Mouse (Mus musculus): ENCODE results near the gene Aifm3.

The Aifm3 gene

DNA sequence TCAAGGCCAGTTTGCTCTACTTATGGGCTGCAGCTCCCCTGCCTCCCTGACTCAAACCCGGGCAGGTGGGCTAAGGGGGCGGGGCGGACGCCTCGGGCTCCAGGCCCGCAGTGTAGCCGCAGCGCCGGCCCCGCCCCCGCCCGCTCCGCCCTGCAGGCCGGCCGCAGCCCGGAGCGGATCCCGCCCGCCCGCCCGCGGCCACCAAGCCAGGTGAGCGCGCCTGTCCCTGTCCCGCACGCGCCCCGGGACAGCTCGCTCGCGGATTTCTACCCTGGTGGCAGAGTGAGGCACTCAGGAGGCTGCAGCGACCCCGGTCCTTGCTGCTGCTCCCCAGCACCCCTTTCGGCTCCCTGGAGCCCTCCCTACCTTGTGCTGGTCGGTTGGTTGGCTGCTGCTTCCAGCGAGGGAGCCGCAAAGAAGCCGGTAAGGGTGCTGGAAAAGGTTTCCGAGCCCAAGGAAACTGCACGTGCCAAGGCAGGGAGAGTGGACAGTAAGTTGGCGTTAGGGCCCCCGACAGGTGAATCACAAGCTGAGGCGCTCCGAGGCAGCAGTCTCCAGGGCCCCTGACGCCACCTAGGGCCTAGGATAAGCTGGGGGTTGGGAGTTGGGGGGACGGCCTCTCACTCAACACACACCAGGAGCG lies at the start of gene Aifm3:
TSS of gene Aifm3 (plus strand) at position 143 of the 643 bp plus-strand sequence.
- DNase-seq (ENCODE audit: low read depth, low spot score) = no peak

DNA sequence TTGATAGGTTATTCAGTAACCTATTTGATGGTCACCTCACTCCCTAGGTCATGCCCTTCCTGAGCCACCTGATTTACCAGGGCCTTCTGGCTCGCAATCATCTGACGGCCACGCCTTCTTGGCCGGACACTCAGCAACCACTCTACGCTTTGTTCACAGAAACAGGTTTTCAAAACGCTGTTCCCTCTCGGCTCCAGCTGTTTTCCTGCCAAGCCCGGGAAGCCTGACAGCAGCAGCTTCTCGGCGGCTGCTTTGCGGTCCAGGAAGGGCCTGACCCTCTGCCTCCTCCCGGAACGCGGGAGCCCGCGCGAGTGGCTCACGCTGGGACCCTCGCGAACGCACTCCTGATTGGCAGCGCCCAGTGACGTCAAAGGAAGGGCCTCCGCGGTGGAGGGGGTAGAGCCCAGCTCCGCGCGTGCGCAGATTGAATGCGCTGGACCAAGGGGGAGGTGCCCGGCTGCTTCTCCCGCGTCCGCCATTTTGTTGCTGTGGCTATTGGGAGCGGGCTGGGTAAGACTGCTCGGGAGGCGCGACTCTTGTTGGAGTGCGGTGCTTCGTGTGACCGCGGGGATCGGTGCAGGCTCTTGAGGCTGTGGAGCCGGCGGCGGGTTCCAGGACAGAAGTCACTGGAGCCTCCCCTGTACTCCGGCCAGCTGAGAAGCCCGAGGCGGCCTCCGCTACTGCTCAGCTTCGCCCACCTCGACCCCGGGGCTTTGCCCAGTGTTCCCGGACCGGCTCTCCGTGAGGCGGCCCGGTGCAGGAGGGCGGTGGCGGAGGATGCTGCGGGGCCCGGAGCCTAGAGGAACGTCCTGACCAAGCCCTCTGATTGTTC lies 37.7 kb upstream of the Aifm3 start, which contains the start of gene Crkl:
TSS of gene Crkl (plus strand) at position 447 of the 832 bp plus-strand sequence.
- peak; percentile 98 for DNase-seq (ENCODE audit: low read depth, low spot score)

DNA sequence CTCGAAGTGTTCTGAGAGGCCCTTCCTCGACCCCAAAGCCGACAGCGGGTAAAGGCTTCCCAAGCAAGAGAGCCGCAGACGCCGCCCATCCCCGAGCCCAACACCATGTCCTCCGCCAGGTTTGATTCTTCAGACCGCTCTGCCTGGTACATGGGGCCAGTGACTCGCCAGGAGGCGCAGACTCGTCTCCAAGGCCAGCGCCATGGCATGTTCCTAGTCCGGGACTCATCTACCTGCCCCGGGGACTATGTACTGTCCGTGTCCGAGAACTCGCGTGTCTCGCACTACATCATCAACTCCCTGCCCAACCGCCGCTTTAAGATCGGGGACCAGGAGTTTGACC lies 37.1 kb upstream of the Aifm3 start:
- DNase-seq (ENCODE audit: low read depth, low spot score) = no peak

DNA sequence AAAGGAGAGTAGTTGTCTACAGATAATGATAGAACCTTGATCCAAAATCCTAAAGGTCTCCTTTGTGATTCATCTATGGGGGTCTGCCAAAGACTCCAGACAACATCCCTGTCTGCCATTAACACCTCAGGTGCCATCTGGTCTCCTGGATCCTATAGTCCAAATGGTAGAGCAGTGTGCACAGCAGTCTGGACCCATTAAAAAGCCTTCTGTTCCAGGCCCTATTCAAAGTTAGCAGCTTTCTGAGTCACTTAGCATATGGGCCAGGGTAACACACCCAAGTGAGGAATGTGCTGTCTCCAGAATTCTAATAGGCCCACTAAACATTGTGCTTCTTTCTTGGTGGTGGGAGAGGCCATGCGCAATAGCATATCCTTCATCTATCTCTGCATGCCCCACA lies 32.5 kb upstream of the Aifm3 start:
- DNase-seq (ENCODE audit: low read depth, low spot score) = no peak

DNA sequence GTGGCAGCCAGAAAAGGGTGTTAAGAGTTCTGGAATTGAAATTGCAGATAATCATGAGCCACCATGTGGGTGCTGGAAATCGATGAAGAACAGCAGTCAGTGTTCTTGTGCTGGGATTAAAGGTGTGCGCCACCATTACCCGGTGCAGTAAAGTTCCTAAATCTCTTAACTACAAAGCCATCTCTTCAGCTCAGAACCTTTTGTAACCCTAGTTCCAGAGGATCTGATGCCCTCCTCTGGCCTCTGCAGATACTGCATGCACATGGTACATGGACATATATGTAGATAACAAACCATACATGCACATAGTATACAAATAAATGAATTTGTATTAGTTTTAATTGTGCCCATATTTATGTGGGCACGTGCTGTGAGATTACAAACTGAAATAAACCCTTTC lies 29.2 kb upstream of the Aifm3 start:
- DNase-seq (ENCODE audit: low read depth, low spot score) = no peak

DNA sequence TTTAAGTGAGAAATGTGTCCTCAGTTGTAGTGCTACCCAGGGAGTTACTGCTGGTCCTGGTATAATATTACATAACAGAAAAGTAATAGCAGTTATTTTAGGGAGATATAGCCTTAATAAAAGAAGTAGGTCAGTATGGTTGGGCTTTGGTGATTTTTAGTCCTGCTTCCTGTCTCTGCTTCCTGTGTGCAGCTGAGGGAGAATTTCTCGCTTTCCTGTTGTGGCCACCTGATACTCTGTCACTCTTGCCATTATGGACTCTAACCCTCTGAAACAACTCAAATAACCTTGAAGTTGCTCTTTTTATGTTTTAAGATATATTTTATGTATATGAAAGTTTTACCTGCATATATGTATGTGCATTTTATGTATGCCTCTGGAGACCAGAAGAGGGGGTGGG lies 27.8 kb upstream of the Aifm3 start:
- DNase-seq (ENCODE audit: low read depth, low spot score) = no peak

DNA sequence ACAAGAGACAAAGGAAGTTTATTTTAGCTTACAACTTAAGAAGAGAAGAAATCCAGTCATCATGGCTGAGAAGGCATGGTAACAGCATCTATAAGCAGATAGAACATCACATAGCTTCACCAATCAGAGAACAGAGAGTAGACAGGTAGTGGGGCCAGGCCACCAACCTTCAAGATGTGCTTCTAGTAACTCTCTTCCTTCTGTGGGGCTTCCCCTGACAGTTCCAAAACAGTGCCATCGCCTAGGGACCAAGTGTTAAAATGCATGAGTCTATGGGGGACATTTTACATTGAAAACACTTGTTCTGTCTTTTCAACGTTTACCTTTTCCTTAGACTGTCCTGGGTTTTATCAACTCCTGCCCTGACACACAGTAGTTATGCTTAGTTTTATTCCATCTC lies 26.2 kb upstream of the Aifm3 start:
- DNase-seq (ENCODE audit: low read depth, low spot score) = no peak

DNA sequence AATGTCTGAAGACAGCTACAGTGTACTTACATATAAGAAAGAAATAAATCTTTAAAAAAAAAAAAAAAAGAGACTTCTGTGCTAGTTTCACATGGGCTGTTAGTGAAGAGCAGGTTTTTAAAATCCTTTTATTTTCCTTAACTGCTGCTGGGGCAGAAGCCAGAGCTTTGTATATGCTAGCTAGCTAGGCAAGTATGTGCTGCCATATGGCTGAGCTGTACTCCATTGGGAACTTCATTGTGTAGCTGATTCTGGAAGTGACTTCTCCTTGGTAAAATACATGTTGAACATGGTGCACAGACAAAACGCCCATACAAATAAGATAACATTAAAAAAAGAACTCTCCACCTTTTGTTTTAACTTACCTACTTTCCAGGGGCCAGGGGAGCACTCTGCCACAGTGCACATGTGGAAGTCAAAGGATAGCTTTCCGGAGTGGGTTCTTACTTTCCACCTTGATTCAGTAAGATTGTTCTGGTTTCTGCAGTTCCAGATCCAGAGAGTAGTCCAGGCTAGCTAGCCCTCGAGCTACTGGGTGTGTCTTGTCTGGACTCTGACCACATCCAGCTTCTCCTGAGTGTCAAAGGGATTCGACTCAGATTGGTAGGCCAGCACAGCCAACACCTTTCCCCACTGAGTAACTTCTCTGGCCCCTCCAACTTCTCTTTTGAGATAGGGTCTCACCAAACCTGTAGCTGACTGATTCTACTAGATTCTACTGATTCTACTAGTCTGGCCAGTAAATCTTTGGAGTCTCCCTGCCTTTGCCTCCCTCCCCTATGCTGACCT lies 22.3 kb upstream of the Aifm3 start:
- no peak for DNase-seq (ENCODE audit: low read depth, low spot score)

DNA sequence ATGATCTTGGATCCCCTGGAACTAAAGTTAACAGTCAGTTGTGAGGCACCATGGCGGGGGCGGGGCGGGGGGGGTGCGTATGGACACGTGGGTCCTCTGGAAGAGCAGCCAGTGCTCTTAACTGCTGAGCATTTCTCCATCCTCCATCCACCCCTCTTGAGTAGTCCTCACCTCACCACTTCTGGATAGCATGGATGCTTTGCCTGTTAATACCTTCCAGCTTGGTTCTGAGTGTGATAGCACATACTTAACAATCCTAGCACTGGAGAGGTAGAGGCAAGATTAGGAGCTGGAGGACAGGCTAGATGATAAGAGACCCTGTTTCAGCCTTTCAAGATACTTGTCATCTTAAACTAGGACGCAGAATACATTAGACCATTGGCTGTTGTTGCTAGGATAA lies 16.9 kb upstream of the Aifm3 start:
- DNase-seq (ENCODE audit: low read depth, low spot score) = no peak

DNA sequence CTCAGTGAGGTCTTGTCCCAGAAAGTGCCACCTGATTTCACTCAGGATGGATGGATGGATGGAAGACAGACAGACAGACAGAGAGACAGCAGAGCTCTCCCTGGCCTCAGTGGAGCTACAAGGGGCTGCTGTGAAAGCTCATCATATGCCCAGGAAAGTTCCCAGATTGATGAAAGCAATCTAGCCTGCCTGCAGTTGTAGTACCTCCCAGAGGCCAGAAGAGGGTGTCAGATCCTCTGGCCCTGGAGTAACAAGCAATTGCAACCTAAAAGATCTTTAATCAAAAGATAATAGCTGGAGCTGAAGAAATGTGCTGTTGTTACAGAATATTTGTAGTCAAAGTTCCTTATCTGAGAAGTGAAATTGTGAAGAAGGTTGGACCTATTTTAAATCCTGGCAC lies 15.3 kb upstream of the Aifm3 start:
- no peak for DNase-seq (ENCODE audit: low read depth, low spot score)

DNA sequence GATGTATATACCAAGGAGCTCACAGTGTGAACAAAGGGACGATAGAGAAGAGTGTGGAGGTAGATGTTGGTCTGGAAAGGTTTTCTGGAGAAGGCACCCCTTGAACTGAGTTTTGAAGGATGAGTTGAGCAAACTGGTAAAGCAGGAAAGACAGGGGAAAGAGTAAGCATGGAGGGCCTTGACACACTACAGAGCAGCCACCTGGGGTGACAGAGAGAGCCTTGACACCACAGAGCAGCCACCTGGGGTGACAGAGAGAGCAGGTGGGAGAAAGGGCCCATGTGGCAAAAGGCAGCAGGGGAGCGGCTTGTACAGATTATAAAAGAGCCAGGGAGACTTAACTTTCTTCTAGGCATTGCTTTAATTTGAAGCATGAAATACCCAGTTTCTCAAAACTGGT lies 14.7 kb upstream of the Aifm3 start:
- DNase-seq (ENCODE audit: low read depth, low spot score) = no peak

DNA sequence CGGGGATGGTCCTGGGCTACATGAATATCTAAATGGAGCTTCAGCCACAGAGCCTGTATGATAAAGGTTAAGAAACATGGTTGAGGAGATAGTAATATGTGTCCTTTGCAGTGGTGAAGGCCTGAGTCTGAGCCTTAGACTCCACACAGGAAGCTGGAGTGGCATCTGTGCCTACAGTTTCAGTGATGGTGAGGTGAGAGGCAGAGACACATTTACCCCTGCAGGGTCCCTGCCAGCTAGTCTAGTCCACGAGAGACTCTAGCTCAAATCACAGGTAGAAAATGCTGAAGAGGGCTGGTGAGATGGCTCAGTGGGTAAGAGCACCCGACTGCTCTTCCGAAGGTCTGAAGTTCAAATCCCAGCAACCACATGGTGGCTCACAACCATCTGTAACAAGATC lies 14.1 kb upstream of the Aifm3 start:
- no peak for DNase-seq (ENCODE audit: low read depth, low spot score)

DNA sequence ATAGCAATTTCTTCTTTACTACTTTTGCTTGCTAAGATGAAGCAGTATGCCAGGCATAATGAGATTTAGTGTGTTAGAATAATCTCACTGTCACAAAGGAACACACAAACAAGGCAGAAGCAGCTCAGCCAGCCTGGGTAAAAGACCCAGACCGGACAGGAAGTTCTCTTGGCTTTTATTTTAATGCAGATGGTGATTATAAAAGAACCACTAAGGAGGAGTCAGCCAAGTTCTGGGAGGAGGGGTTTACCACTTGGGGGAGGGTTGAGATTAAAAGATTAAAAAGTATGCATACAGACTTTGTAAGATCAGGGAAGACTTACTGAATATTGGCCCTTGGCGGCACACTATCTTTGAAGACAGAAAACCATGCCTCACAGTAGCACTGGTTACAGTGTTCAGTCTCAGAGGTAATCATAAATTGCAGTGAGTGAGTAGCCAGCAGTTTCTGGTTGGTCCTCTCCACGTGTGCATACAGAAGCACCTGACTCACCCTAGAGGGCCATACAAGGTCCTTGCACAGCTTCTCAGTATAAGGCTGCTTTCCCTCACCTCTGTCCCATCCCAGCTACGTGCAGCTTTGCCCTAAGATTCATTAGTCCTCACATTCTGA lies 11.0 kb upstream of the Aifm3 start:
- no peak for DNase-seq (ENCODE audit: low read depth, low spot score)

DNA sequence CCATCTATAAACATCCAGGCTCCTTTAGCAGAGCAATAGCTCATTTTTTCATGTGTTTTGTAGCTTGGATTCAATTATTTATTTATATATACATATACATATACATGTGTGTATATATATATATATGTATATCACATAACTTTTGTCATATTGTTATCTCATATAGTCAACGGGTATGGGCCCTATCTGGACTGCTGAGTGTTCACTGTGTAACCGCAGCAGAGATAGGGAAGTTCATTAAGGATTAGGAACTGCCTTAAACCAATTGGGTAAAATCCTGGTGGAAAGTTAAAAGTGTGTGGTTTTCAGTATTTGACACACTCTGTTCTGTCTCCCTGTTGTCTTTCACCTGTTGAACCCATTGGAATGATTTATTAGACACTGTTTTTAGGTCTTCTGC lies 7.9 kb upstream of the Aifm3 start:
- DNase-seq (ENCODE audit: low read depth, low spot score) = no peak

DNA sequence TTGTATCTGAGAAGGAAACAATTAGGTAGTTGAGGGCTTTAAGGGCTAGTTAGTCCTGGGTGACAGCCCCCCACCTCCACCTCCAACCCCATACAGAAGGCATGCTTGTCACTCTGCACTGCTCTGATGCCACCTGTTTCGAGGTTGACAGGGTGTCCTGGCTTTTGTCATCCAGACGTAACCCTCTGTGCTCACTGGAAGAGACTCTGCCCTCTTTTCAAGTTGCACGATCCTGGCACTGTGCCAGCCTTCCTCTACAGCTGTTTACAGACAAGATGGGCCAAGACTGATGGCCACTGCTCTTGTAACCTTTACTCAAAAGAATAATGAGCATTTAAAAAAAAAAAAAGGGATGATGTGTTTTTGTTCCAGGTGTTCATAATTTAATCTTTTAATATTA lies 2.9 kb upstream of the Aifm3 start:
- no peak for DNase-seq (ENCODE audit: low read depth, low spot score)

DNA sequence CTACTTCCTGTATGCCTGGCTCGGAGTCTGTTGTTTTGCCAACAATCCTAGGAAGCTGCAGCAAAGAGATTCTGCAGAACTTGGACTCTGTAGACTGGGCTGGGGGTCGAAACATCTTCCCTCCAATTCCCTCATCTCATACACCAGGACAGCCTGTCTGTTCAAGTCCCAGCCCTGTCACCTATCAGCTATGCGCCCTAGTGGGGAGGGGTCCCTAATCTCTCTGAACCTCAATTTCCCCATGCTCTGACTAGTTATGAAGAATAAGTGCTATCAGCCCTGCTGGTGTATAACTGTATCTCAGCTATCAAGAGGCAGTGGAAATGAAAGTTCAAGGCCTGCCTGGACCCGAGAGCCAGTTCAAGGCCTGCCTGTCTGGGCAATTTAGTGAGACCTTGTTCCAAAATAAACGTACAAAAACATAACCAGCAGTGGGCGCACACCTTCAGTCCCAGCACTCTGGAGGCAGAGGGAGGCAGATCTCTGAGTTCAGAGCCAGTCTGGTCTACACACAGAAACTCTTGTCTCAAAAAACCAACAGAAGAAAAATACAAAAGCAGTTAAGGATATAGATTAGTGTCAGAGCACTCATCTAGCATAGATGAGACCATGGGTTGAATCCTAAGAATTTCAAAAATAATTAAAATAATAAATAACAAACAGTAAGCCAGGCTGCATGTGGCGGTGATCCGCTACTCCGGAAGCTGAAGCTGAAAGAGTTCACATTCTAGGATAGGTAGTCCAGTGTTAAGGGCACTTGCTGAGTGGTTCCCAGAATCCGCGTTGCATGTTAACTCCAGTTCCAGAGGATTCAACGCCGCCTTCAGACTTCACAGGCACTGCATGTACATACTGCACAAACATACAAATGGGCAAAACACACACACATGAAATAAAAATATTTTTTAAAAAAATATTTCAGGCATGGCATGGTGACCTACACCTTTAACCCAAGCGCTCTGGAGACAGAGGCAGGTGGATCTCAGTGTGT lies 638 bp upstream of the Aifm3 start:
- DNase-seq (ENCODE audit: low read depth, low spot score) = no peak

DNA sequence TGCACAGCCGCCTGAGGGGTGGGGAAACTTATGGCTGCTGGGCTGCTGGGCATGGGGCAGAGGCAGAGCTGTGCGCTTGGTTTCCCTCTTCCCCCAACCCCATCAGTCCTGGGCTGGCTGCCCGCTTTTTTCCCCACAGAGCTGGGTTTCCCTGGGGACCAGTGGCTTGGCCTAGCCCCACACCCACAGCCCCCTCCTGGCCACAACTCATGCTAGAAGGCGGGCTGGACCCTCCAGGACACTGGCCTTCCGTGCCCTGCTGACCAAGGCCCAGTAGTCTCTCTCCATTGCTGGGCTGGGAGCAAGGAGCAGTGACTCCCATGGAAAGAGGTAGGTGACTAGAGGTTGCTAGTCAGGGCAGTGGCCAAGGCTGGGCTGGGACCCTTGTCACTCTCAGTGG lies 1.7 kb downstream of the Aifm3 start:
- no peak for DNase-seq (ENCODE audit: low read depth, low spot score)

DNA sequence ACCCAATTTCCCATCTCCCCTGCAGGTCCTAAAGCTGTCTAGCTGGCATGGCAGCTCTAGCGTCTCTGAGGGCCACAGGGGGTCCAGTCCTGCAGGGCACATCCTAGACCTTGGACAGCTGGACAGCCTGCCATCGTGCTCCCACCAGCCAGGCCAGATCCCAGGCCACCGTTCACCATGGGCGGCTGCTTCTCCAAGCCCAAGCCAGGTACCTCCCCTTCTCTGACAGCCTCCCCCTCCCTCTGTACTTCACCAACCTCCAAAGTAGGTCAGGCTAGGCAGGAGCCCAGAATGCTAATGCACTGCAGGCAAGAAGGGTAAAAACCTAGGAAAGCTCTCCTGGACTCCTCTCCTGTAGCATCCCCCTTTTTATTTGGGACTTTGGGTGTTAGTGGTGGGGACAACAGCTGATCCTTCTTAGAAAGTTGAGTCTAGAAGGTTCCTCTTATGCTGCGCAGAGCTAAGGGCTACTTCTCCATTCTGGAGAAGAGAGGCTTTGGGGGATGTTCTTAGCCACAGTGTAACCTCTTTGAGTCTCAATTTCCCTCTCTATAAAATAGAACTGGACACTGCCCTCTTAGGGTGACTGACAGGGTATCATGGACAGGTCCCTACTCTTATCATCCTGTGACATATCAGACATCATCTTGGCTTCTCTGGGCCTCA lies 2.6 kb downstream of the Aifm3 start:
- no peak for DNase-seq (ENCODE audit: low read depth, low spot score)

DNA sequence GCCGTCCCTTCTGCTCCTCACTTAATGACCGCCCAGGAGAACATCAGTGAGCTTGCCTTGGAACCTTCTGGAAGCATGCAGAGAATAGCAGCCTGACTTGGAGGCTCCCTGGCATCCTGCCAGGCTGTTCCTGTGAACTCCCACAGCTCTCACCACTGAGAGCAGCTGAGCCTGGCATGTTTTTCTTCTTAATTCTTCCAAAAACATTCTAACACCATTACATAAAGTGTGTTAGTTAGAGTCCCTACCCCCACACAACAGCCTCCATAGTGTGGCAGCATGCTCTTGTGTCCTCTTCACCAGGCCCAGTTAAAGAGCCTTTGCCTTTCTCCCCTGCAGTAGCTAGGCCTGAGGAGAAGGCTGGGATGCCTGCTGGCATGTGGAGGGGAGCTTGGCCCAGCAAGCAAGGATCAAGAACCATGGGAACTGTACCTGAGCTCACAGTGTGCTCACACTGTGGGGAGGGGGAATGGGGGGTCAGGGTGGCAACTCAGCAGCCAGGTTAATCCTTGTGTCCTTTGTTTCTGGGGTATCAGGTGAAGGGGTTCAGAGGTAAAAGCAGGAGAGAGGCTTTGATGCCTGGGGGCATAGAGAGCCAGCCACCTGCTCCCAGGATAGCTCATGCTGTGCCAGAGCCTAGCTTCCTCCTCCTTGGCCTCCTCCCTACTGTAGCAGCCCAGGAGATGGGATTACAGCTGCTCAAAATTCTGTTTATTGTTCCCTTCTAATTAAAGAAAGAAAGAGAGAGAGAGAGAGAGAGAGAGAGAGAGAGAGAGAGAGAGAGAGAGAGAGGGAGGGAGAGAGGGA lies 7.3 kb downstream of the Aifm3 start:
- no peak for DNase-seq (ENCODE audit: low read depth, low spot score)

Data from embryo, embryonic 11.5 days (tissue).